Mouse (Mus musculus): ENCODE measurements around the gene Cc2d2a. TPM values are rescaled to one million over a fixed set of nuclear protein-coding genes. Genes with fewer than 3 reads are reported as not detected.
A peak's percentile ranks its signal among the peaks of the same experiment; 100 is the strongest.

The Cc2d2a gene
- total RNA-seq (2021) = 10 to 100 TPM in 1 of 2 experiments, 1 to 10 TPM in 1; 9.5 to 11.0 TPM

GRCm38 (mm10) chr5:43661997-43662961 lies at the start of gene Cc2d2a:
Cc2d2a (plus strand) TSS chr5:43662346.
- intact Hi-C loops (cut with DNase I) = no loop called here

GRCm38 (mm10) chr5:43621575-43622299 lies 40.4 kb upstream of the Cc2d2a start:
- peak in 1 of 2 experiments; percentile 12 for DNase-seq (ENCODE audit: extremely low spot score in 1 of 2, low spot score in 2 of 2)
- intact Hi-C loops (cut with DNase I) = no loop called here

More at GRCm38 (mm10) chr5:43661997-43662961, at the start of gene Cc2d2a:
- peak in 1 of 2 experiments; percentile 40 for DNase-seq (ENCODE audit: extremely low spot score in 1 of 2, low spot score in 2 of 2)

GRCm38 (mm10) chr5:43625407-43625806 lies 36.7 kb upstream of the Cc2d2a start:
- intact Hi-C loops (cut with DNase I) = no loop called here

GRCm38 (mm10) chr5:43634071-43634601 lies 28.0 kb upstream of the Cc2d2a start:
- intact Hi-C loops (cut with DNase I) = loop anchor here (2.0 to 10.0 kb wide), 2 partner anchors 211 to 1749 kb away; no protein-coding TSS in a partner anchor
- DNase-seq (ENCODE audit: extremely low spot score in 1 of 2, low spot score in 2 of 2) = no peak

More at GRCm38 (mm10) chr5:43625407-43625806, 36.7 kb upstream of the Cc2d2a start:
- DNase-seq (ENCODE audit: extremely low spot score in 1 of 2, low spot score in 2 of 2) = no peak

GRCm38 (mm10) chr5:43634602-43635081 lies 27.5 kb upstream of the Cc2d2a start:
- intact Hi-C loops (cut with DNase I) = loop anchor here (2.0 to 10.0 kb wide), 2 partner anchors 212 to 1750 kb away; no protein-coding TSS in a partner anchor
- peak in 1 of 2 experiments; percentile 62 for DNase-seq (ENCODE audit: extremely low spot score in 1 of 2, low spot score in 2 of 2)

- DNase-seq (ENCODE audit: extremely low spot score in 1 of 2, low spot score in 2 of 2) = no peak
- intact Hi-C loops (cut with DNase I) = no loop called here
Observed at GRCm38 (mm10) chr5:43645020-43645419, 17.1 kb upstream of the Cc2d2a start.

GRCm38 (mm10) chr5:43647098-43647774 lies 14.9 kb upstream of the Cc2d2a start:
- intact Hi-C loops (cut with DNase I) = no loop called here
- DNase-seq (ENCODE audit: extremely low spot score in 1 of 2, low spot score in 2 of 2) = no peak

- intact Hi-C loops (cut with DNase I) = no loop called here
- no peak for DNase-seq (ENCODE audit: extremely low spot score in 1 of 2, low spot score in 2 of 2)
Observed at GRCm38 (mm10) chr5:43661498-43661897, 648 bp upstream of the Cc2d2a start.

- DNase-seq (ENCODE audit: extremely low spot score in 1 of 2, low spot score in 2 of 2) = no peak
- intact Hi-C loops (cut with DNase I) = no loop called here
Observed at GRCm38 (mm10) chr5:43663531-43663930, 1.4 kb downstream of the Cc2d2a start.

GRCm38 (mm10) chr5:43665144-43665543 lies 3.0 kb downstream of the Cc2d2a start:
- intact Hi-C loops (cut with DNase I) = no loop called here
- no peak for DNase-seq (ENCODE audit: extremely low spot score in 1 of 2, low spot score in 2 of 2)

- intact Hi-C loops (cut with DNase I) = no loop called here
- no peak for DNase-seq (ENCODE audit: extremely low spot score in 1 of 2, low spot score in 2 of 2)
Observed at GRCm38 (mm10) chr5:43669118-43669645, 7.0 kb downstream of the Cc2d2a start.

- peak; percentile 80 to 87 for DNase-seq (ENCODE audit: extremely low spot score in 1 of 2, low spot score in 2 of 2)
- intact Hi-C loops (cut with DNase I) = loop anchor here (5.0 kb wide), 1 partner anchor 165 kb away; no protein-coding TSS in a partner anchor
Observed at GRCm38 (mm10) chr5:43672177-43672911, 10.2 kb downstream of the Cc2d2a start.

- DNase-seq (ENCODE audit: extremely low spot score in 1 of 2, low spot score in 2 of 2) = no peak
- intact Hi-C loops (cut with DNase I) = loop anchor here (5.0 kb wide), 1 partner anchor 164 kb away; no protein-coding TSS in a partner anchor
Observed at GRCm38 (mm10) chr5:43673083-43673482, 10.9 kb downstream of the Cc2d2a start.

- DNase-seq (ENCODE audit: extremely low spot score in 1 of 2, low spot score in 2 of 2) = no peak
- intact Hi-C loops (cut with DNase I) = no loop called here
Observed at GRCm38 (mm10) chr5:43685466-43685865, 23.3 kb downstream of the Cc2d2a start.

GRCm38 (mm10) chr5:43692489-43692888 lies 30.3 kb downstream of the Cc2d2a start:
- no peak for DNase-seq (ENCODE audit: extremely low spot score in 1 of 2, low spot score in 2 of 2)
- intact Hi-C loops (cut with DNase I) = no loop called here

GRCm38 (mm10) chr5:43697133-43697532 lies 35.0 kb downstream of the Cc2d2a start:
- DNase-seq (ENCODE audit: extremely low spot score in 1 of 2, low spot score in 2 of 2) = no peak
- intact Hi-C loops (cut with DNase I) = no loop called here

- intact Hi-C loops (cut with DNase I) = no loop called here
- DNase-seq (ENCODE audit: extremely low spot score in 1 of 2, low spot score in 2 of 2) = no peak
Observed at GRCm38 (mm10) chr5:43699240-43699639, 37.1 kb downstream of the Cc2d2a start.
